Mouse (Mus musculus) small intestine, adult 2 months (tissue): ENCODE measurements at regions not wholly inside any gene's neighbourhood (a gene's known extent, or its start where the extent isn't known, plus 50 kb on each side); places are given as distances from the start of the nearest gene placed in this dataset.

ENCODE experiments used
- CTCF ChIP-seq: fragments of 200-500 bp; IDR thresholded peaks from 2 replicates; pipeline ENCODE4 v1.5.1; 2012; ENCODE audit warnings: low read depth, mild to moderate bottlenecking, control low read depth, inconsistent platforms, low read length, moderate library complexity, mixed read lengths; ENCODE audit not compliant: insufficient replicate concordance, insufficient read length; ENCODE audit errors: extremely low read depth
- POLR2A ChIP-seq: fragments of 200-500 bp; IDR thresholded peaks from 2 replicates; pipeline ENCODE4 v1.6.1; 2012; ENCODE audit warnings: low read depth, mild to moderate bottlenecking, control low read depth, inconsistent platforms, low read length, moderate library complexity

GRCm38 (mm10) chr15:68650033-68650432, 2149.3 kb upstream of the Lrrc6 start:
- TF ChIP-seq CTCF (no peak), POLR2A (no peak)
